9 mouse cellular contexts compared by ENCODE assay signal in the genomic region with DNA sequence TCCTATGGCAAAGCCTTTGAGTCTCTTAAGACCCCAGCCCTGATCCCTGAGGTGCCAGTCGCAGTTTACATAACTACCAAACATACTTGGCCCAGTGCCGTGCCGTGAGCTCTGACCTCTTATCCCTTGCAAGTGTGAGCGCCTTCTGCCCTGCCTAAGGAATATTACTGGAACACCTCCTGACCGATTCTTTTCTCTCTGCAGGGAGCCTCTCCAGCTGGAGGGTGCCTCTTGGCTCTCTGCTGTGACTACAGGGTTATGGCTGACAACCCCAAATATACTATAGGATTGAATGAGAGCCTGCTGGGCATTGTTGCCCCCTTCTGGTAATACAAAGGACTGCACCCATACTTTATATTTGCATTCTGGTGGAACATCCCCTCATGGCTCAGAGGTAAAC. TPM values are rescaled to one million over a fixed set of nuclear protein-coding genes. Genes with fewer than 3 reads are reported as not detected.
DNase-seq lines count a peak whose midpoint lies in the region; ATAC-seq lines count a peak whose summit lies in the region.
"Had no signal": no experiment of that assay in that cellular context is flagged by ENCODE, and none has a peak within 500 bp of the region (broad histone marks: within the 10 kb centered on the region; RNA-seq: fewer than 3 reads in every experiment).

No protein-coding gene starts in this region.

- peak; percentile 37 for DNase-seq in adrenal gland, adult 2 months
- no peak for DNase-seq in adrenal gland, postnatal 25 days
- DNase-seq in CD4-positive, CD25-positive, alpha-beta regulatory T cell, adult 2 months (ENCODE audit: low read depth, low spot score), result peak; percentile 75
- peak; percentile 74 for DNase-seq in cerebellum, adult 9-11 months
- DNase-seq in hindbrain, embryonic 11.5 days (ENCODE audit: low spot score), result peak; percentile 62
- no peak for DNase-seq in left cerebral cortex, adult 8-10 months (ENCODE audit: low spot score in 2 of 2)

- no peaks in the 10 kb centered on the region for H3K27me3 ChIP-seq in hindbrain, embryonic 11.5 days (ENCODE audit: control insufficient read depth, insufficient read depth, low read length)
- H3K27me3 ChIP-seq in liver, embryonic 12.5 days (replicated peaks), result no peaks in the 10 kb centered on the region
- H3K27me3 ChIP-seq in neural tube, embryonic 15.5 days (replicated peaks), result no peaks in the 10 kb centered on the region
- H3K27me3 ChIP-seq: heart, embryonic 13.5 days had no signal

- H3K4me1 ChIP-seq in hindbrain, embryonic 11.5 days (replicated peaks; ENCODE audit: control insufficient read depth, insufficient read depth, low read length), result no peaks in the 10 kb centered on the region
- no peaks in the 10 kb centered on the region for H3K4me1 ChIP-seq in liver, embryonic 12.5 days
- no peaks in the 10 kb centered on the region for H3K4me1 ChIP-seq in neural tube, embryonic 15.5 days
- H3K4me1 ChIP-seq: heart, embryonic 13.5 days had no signal

- no peak overlapping the region for H3K4me2 ChIP-seq in hindbrain, embryonic 11.5 days (replicated peaks; ENCODE audit: low read depth, low read length)
- no peak overlapping the region for H3K4me2 ChIP-seq in liver, embryonic 12.5 days
- H3K4me2 ChIP-seq in neural tube, embryonic 15.5 days, result no peak overlapping the region
- H3K4me2 ChIP-seq: heart, embryonic 13.5 days had no signal

- 81% methylated on average over 5 of the region's 5 CpGs for WGBS in hindbrain, embryonic 11.5 days
- 77% methylated on average over 5 of the region's 5 CpGs for WGBS in liver, embryonic 12.5 days (ENCODE audit: insufficient replicate concordance)
- 68% methylated on average over 5 of the region's 5 CpGs for WGBS in neural tube, embryonic 15.5 days

- no peaks in the 10 kb centered on the region for H3K9me3 ChIP-seq in hindbrain, embryonic 11.5 days (ENCODE audit: control insufficient read depth, low read length)
- H3K9me3 ChIP-seq in liver, embryonic 12.5 days (replicated peaks), result no peaks in the 10 kb centered on the region
- no peaks in the 10 kb centered on the region for H3K9me3 ChIP-seq in neural tube, embryonic 15.5 days (replicated peaks)
- H3K9me3 ChIP-seq: heart, embryonic 13.5 days had no signal

- ATAC-seq in hindbrain, embryonic 11.5 days (ENCODE audit: low FRiP score), result 0 out of 2 replicates have a peak, but pooled peaks have one; percentile 10
- peak; percentile 36; the same call in 1 of the 2 replicates for ATAC-seq in liver, embryonic 12.5 days
- 0 out of 2 replicates have a peak, but pooled peaks have one; percentile 26 for ATAC-seq in neural tube, embryonic 15.5 days (ENCODE audit: low FRiP score)

- H3K36me3 ChIP-seq in hindbrain, embryonic 11.5 days (ENCODE audit: control insufficient read depth, insufficient read depth, low read length), result no peaks in the 10 kb centered on the region
- H3K36me3 ChIP-seq in liver, embryonic 12.5 days, result peaks cover 92% of the 10 kb centered on the region
- H3K36me3 ChIP-seq in neural tube, embryonic 15.5 days, result peaks cover 59% of the 10 kb centered on the region

- no peak overlapping the region for H3K9ac ChIP-seq in hindbrain, embryonic 11.5 days (ENCODE audit: low read depth, low read length)
- H3K9ac ChIP-seq in liver, embryonic 12.5 days, result no peak overlapping the region
- no peak overlapping the region for H3K9ac ChIP-seq in neural tube, embryonic 15.5 days (replicated peaks)
- H3K9ac ChIP-seq: heart, embryonic 13.5 days had no signal

- H3K27ac ChIP-seq in hindbrain, embryonic 11.5 days (ENCODE audit: low read depth, low read length), result no peak overlapping the region
- H3K27ac ChIP-seq in liver, embryonic 12.5 days, result no peak overlapping the region
- no peak overlapping the region for H3K27ac ChIP-seq in neural tube, embryonic 15.5 days (replicated peaks)
- H3K27ac ChIP-seq: heart, embryonic 13.5 days had no signal

- H3K4me3 ChIP-seq in hindbrain, embryonic 11.5 days (ENCODE audit: low read depth, low read length), result no peak overlapping the region
- H3K4me3 ChIP-seq in liver, embryonic 12.5 days, result no peak overlapping the region
- H3K4me3 ChIP-seq in neural tube, embryonic 15.5 days (replicated peaks), result no peak overlapping the region
- H3K4me3 ChIP-seq: heart, embryonic 13.5 days had no signal

RNA-seq across cellular contexts. Expression of a gene that starts 5.9 kb away (rescaled TPM):
- total RNA-seq in adrenal gland, adult 2 months (2021), result 1 to 10 TPM; 2.1 to 3.7 TPM
- 1.8 and 4.1 TPM in 2 replicates for polyA plus RNA-seq in adrenal gland, adult 2 months (2012; rRNA removed)
- 2.7 and 3.5 TPM in 2 replicates for total RNA-seq in adrenal gland, postnatal 25 days (2021)
- polyA plus RNA-seq in hindbrain, embryonic 11.5 days (2014; fragmentation: Nextera tagmentation; extraction: Ambion mirVana), result 2.6 and 3.2 TPM in 2 replicates
- polyA plus RNA-seq in liver, embryonic 12.5 days (2016; fragmentation: Nextera tagmentation; extraction: Ambion mirVana), result 0.70 and 0.96 TPM in 2 replicates
- 5.4 and 8.7 TPM in 2 replicates for polyA plus RNA-seq in neural tube, embryonic 15.5 days (2015; fragmentation: Nextera tagmentation; extraction: Ambion mirVana)
- 1 to 10 TPM; 3.7 to 6.9 (median 5.1) TPM for total RNA-seq in left cerebral cortex, adult 8-10 months (2022)

RNA-seq across cellular contexts. Expression of a gene that starts 10.6 kb away (rescaled TPM):
- 100 to 1,000 TPM; 303 to 325 TPM for total RNA-seq in adrenal gland, adult 2 months (2021)
- polyA plus RNA-seq in adrenal gland, adult 2 months (2012; rRNA removed), result 163 and 182 TPM in 2 replicates
- 228 and 261 TPM in 2 replicates for total RNA-seq in adrenal gland, postnatal 25 days (2021)
- 63.9 and 69.8 TPM in 2 replicates for polyA plus RNA-seq in hindbrain, embryonic 11.5 days (2014; fragmentation: Nextera tagmentation; extraction: Ambion mirVana)
- polyA plus RNA-seq in liver, embryonic 12.5 days (2016; fragmentation: Nextera tagmentation; extraction: Ambion mirVana), result 92.1 and 100 TPM in 2 replicates
- 51.5 and 58.8 TPM in 2 replicates for polyA plus RNA-seq in neural tube, embryonic 15.5 days (2015; fragmentation: Nextera tagmentation; extraction: Ambion mirVana)
- total RNA-seq in left cerebral cortex, adult 8-10 months (2022), result 10 to 100 TPM; 24.1 to 34.1 (median 31.1) TPM

RNA-seq across cellular contexts. Expression of a gene that starts 22.7 kb away (rescaled TPM):
- 10 to 100 TPM; 61.4 to 70.3 TPM for total RNA-seq in adrenal gland, adult 2 months (2021)
- 84.4 and 95.2 TPM in 2 replicates for polyA plus RNA-seq in adrenal gland, adult 2 months (2012; rRNA removed)
- total RNA-seq in adrenal gland, postnatal 25 days (2021), result 72.0 and 76.1 TPM in 2 replicates
- polyA plus RNA-seq in hindbrain, embryonic 11.5 days (2014; fragmentation: Nextera tagmentation; extraction: Ambion mirVana), result 360 and 364 TPM in 2 replicates
- polyA plus RNA-seq in liver, embryonic 12.5 days (2016; fragmentation: Nextera tagmentation; extraction: Ambion mirVana), result 195 and 204 TPM in 2 replicates
- 289 and 293 TPM in 2 replicates for polyA plus RNA-seq in neural tube, embryonic 15.5 days (2015; fragmentation: Nextera tagmentation; extraction: Ambion mirVana)
- total RNA-seq in left cerebral cortex, adult 8-10 months (2022), result 100 to 1,000 TPM; 128 to 131 (median 129) TPM

RNA-seq across cellular contexts. Expression of a gene that starts 33.1 kb away (rescaled TPM):
- 10 to 100 TPM; 17.0 to 21.8 TPM for total RNA-seq in adrenal gland, adult 2 months (2021)
- 57.5 and 59.5 TPM in 2 replicates for polyA plus RNA-seq in adrenal gland, adult 2 months (2012; rRNA removed)
- 21.7 and 33.7 TPM in 2 replicates for total RNA-seq in adrenal gland, postnatal 25 days (2021)
- polyA plus RNA-seq in hindbrain, embryonic 11.5 days (2014; fragmentation: Nextera tagmentation; extraction: Ambion mirVana), result 17.5 and 19.9 TPM in 2 replicates
- 19.2 and 20.7 TPM in 2 replicates for polyA plus RNA-seq in liver, embryonic 12.5 days (2016; fragmentation: Nextera tagmentation; extraction: Ambion mirVana)
- 46.3 and 49.5 TPM in 2 replicates for polyA plus RNA-seq in neural tube, embryonic 15.5 days (2015; fragmentation: Nextera tagmentation; extraction: Ambion mirVana)
- 10 to 100 TPM; 32.3 to 36.2 (median 34.5) TPM for total RNA-seq in left cerebral cortex, adult 8-10 months (2022)

RNA-seq across cellular contexts. Expression of a gene that starts 33.2 kb away (rescaled TPM):
- total RNA-seq in adrenal gland, adult 2 months (2021), result 100 to 1,000 TPM in 1 of 2 experiments, 10 to 100 TPM in 1; 65.0 to 104 TPM
- polyA plus RNA-seq in adrenal gland, adult 2 months (2012; rRNA removed), result 254 TPM in 2 replicates
- total RNA-seq in adrenal gland, postnatal 25 days (2021), result 71.8 and 83.4 TPM in 2 replicates
- 60.1 and 64.6 TPM in 2 replicates for polyA plus RNA-seq in hindbrain, embryonic 11.5 days (2014; fragmentation: Nextera tagmentation; extraction: Ambion mirVana)
- 99.5 and 101 TPM in 2 replicates for polyA plus RNA-seq in liver, embryonic 12.5 days (2016; fragmentation: Nextera tagmentation; extraction: Ambion mirVana)
- polyA plus RNA-seq in neural tube, embryonic 15.5 days (2015; fragmentation: Nextera tagmentation; extraction: Ambion mirVana), result 76.1 and 79.7 TPM in 2 replicates
- total RNA-seq in left cerebral cortex, adult 8-10 months (2022), result 10 to 100 TPM; 59.0 to 68.7 (median 63.8) TPM

Comparison
In these comparisons a context has a peak if more than half of its experiments do, and no peak if none do; other contexts are left out.
1. DNase-seq: peak in adrenal gland, adult 2 months (single experiment), CD4-positive, CD25-positive, alpha-beta regulatory T cell, adult 2 months (single experiment), cerebellum, adult 9-11 months (single experiment) and hindbrain, embryonic 11.5 days (single experiment); none in adrenal gland, postnatal 25 days (single experiment) and left cerebral cortex, adult 8-10 months (0 of 2).
2. Peak in every context shown above with its lines, with median percentiles within 50 percentile points of each other: ATAC-seq.